Mouse (Mus musculus) olfactory bulb, adult 2 months (tissue): ENCODE measurements around the gene Zfp800.

Experiments
- CTCF ChIP-seq: fragments of 200-500 bp; IDR thresholded peaks from 2 replicates; pipeline ENCODE4 v1.5.1; 2012; ENCODE audit warnings: low read depth, mild to moderate bottlenecking, low read length, moderate library complexity; ENCODE audit not compliant: insufficient read depth
- POLR2A ChIP-seq: fragments of 200-500 bp; IDR thresholded peaks from 2 replicates; pipeline ENCODE4 v1.6.1; 2012; ENCODE audit warnings: mild to moderate bottlenecking, low read depth, low read length, moderate library complexity; ENCODE audit not compliant: insufficient read depth

DNA sequence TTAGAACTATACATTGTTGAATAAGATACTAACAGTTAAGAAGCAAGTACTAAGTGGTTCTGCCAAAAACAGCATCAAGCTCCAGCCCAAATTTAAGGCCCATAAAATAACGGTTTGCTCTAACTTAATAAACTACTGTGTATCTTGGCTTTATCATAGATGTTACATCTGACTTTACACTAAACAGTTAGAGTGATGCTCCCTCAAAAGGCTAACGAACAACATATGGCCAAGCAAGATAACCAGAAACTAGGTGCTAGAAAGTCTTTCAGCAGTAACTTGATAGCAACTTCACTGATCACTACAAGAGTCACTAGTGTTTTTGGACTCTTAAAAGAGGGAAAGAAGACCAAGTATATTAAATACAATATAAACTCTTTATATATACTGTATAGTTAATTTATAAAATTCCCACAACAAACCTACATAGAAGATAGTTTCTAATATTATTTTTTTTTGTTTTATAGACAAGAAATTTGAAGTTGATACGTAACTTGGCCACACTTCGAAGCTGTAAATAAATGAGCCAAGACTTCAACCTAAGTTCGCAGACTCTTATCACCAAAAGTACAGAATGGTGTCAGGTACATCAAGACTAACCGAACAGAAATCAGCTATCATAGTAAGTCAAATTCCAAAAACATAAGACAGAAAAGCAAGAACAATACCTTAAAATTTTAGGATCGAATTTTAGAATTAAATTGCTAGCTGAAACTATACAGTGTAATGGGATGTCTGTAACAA lies 165.0 kb downstream of the Zfp800 start:
- TF ChIP-seq CTCF: no peak
- no peak for TF ChIP-seq POLR2A
